Mouse (Mus musculus) erythroblast, embryonic 14.5 days (primary cell): ENCODE data around the gene Ipcef1.

Experiments used
- GATA1 ChIP-seq: IDR thresholded peaks from 2 replicates; pipeline ENCODE4 v1.6.1; 2012; ENCODE audit warnings: low read length, inconsistent platforms, mixed read lengths
- TAL1 ChIP-seq: IDR thresholded peaks from 3 replicates; pipeline ENCODE4 v1.6.1; 2012; ENCODE audit warnings: low read length, inconsistent platforms, mixed read lengths

DNA sequence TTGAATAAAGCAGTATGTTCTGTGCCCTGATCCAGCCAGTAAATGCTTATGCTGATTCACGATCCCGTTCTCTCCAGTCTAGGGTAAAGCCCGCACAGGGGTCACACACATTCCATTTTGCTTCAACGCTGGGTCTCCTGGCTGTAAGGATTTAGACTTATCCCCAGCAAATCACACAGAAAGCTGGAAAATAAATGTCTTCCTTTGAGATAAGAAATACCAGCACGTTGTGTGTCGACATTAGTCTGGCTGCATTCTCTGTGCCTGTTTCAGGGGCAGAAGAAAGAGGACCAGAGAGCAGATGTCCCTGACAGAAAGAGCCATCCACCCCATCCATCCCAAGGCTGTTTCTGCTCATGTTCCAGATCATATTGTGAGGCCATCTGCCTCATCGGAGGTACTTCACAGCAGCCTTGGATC, 25.1 kb upstream of the Ipcef1 start:
- no peak for TF ChIP-seq GATA1
- TF ChIP-seq TAL1, result no peak
